Mouse (Mus musculus): Measurements from ENCODE around the gene Lamtor5.

Gene Lamtor5

DNA sequence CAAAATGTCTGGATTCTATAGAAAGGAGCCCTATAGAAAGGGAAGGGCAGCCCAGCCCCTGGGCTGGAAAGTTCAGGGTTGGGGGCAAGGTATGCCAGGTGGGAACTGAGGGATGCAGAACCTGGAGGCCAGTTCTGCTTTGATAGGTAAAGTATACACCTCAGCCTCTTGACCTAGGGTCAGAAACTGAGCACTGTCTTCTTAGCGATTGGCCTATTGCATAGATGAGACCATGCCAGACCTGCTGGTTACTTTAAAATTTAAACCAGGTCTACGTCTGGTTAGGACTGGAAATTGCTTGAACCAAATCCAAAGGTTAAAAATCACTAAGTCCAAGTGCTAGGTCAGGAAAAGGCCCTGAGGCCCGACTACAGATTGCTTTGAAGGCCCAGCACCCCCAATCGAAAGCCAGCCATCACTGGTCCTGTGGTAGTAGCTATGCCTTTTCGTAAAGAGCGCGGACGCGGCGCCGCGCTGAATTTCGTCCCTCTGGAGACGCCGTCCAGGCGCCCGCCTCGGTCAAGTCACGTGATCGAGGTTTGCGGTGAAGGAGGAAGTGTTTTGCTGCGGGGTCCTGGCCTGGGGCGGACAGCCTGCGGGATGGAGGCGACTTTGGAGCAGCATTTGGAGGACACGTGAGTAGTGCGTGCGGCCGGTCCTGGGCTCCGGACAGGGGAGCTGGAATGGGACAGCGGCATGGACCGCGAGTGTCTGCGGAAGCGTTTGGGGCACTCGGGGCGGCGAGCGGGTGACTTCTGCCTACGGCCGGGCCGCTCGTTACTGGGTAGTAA lies at the start of gene Lamtor5:
Gene Lamtor5, plus strand, starts transcription at position 380 of the 791 bp plus-strand sequence.
- DNase-seq (ENCODE audit: low read depth, low spot score): peak; percentile 79

DNA sequence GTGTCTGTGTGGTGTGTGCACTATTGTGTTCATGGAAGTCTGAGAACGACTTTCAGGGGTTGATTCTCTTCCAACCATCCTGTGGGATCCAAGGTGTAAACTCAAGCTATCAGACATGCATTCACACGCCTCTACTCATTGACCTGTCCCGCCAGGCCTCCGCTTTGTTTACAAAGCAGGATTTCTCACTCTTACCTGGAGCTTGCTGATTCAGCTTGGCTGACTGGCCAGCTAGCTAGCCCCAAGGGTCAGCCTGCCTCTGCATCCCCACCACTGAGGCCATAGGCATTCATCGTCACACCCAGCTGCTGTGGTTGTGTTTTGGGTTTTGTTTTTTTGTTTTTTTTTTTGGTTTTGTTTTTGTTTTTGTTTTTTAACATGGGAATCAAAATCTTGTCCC lies 49.4 kb upstream of the Lamtor5 start:
- no peak for DNase-seq (ENCODE audit: low read depth, low spot score)

DNA sequence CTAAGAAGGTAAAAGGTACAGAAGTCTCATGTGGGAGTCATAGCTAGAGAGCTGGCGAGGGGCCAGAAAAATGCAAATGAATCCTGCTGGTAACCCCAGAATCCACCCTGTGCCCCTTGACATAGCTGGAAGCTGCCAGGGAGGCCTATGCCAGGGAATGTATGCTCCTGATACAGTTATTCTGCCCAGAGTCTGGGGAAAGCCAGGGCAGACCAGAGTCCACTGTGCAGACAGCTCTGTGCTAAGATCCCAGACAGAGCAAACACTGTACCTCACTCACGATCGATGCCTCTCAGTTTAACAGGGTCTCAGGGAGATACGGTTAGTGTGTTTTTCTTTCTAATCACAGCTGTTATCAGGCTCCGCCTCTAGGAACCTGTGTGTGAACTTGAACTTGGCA lies 48.8 kb upstream of the Lamtor5 start:
- DNase-seq (ENCODE audit: low read depth, low spot score): no peak

DNA sequence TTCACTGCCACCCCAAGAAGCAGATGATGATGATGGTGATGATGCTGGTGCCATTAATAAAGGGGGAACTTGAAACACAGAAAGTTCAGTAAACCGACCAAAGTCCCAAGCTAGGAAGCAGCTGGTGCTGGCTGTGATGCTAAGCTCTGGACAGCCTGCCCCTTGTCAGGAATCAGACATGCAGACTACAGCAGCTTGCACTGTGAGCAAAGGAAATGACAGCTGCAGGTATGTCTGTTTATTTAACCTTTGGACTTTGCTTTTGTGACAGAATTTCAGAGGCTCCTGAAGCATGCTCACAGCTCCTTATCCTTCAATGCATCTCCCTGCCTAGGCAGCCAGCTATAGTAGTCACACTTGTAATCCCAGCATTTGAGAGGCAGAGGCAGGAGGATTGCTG lies 48.1 kb upstream of the Lamtor5 start, which contains the start of gene A630076J17Rik:
Gene A630076J17Rik, plus strand, starts transcription at position 88 of the 400 bp plus-strand sequence.
- DNase-seq (ENCODE audit: low read depth, low spot score): no peak

DNA sequence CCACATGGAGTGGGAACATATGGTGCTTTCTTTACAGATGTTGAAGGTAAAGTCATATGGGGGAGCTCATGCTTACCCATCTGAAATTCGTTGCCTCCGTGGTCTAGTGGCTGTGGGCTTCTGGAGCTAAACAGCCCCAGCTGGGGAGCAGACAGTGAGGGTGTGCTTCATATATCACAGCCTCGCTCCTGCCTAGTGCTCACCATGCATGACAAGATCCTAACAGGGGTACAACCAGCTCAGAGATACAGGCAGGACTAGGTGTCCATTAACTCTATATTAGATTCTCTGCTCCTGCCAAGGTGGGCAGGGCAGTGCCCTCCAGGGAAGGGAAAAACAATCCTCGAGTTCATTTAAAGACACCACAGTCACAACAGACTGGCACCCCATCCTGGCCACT lies 47.5 kb upstream of the Lamtor5 start:
- no peak for DNase-seq (ENCODE audit: low read depth, low spot score)

DNA sequence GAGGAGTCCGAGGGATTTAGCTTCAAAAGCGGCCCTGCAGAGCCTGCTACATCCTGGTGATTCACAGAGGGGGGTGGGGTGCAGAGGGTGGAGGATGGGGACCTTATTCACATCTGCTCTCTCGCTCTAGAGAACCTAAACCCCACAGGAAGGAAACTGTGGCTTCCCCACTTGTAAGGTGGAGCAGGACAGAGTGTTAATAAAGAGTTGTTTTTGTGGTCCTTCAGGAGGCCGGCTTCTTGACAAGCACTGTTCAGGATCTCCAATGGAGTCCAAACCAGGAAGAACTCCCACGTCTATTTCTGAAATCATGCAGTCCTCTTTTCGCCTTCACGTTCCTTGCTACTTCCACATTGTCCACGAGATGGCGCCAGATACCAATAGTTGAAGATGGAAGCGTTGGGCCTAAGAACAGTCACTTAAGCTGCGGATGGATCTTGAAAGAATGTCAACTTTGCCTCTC lies 45.3 kb upstream of the Lamtor5 start:
- peak; percentile 76 for DNase-seq (ENCODE audit: low read depth, low spot score)

DNA sequence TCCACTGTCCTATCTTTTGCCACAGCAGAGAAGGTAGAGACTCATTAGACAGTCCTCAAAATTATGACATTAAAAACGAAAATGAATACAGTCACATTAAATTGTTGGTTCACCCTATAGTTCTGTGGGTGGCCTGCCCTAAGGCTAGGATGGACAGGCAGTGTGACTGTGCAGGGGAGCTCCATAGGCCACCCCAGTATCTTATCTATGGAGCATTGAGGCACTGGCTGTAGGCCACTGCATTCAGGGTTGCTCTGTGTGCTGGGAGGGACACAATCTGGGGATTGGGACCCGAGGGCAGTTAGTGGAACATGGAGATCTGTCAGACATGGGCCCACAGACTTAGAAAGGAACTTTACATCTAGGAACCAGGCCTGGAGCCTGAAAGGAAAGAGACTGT lies 44.7 kb upstream of the Lamtor5 start:
- DNase-seq (ENCODE audit: low read depth, low spot score): no peak

DNA sequence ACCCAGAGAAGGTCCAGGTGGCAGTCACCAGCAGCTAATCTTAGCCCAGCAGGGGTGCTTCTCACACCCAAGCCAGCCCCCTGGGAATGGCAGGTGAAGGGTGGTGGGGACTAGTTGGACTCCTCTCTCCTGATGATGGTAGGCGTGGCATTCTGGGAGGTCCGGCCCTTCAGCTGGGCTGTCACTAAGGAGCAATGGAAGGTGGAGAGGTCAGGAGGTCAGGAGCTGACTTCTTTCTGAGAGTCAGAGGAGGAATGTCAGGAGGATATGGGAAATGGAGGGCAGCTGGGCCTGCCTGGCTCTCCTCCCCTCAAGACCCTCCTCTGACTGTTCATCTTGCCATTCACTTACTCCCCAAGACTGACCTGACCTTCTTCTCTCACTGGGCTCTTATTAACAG lies 40.6 kb upstream of the Lamtor5 start:
- no peak for DNase-seq (ENCODE audit: low read depth, low spot score)

DNA sequence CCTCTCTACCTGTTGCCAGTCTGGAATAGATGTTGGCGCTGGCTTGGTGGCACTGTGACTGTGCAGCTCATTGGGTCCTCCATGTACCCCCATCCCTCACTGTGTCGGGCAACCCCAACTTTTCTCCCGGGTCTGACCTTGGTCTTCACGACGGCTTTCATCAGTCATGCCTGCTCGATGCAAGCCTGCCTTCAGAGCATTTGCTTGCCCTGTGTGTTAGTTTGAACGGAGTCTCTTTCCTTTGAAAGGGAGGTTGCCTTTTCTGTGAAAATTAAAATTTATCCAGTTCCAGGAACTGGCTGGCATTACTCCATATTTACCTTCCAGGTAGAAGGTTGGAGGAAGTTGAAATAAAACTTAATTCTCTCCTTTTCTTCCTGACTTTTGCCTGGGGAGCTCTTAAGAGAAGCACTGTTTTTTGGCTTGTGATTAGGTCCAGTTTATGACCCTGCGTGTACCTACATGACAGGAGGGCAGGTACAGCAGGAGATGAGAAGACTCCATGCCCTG lies 40.1 kb upstream of the Lamtor5 start:
- DNase-seq (ENCODE audit: low read depth, low spot score): no peak

DNA sequence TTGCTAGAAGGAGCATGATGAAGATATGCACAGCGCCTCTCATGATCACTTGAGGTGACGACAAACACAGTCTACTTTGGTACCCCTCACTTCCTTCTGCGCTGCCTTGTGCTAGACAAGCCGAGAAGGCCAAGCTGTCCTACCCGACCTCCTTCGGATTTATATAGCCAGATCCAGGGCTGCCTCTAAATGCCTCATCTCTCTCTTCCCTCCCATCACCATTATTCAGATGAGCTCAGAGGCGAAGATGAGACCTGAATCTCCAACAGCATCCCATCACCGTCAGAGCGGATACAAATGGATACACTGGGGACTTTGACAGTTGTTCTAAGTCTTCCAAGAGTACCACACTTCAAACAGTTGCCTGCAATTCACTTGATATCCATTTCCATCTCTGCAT lies 39.1 kb upstream of the Lamtor5 start, which contains the start of gene Prok1:
Gene Prok1, minus strand, starts transcription at position 101 of the 400 bp plus-strand sequence.
- no peak for DNase-seq (ENCODE audit: low read depth, low spot score)

DNA sequence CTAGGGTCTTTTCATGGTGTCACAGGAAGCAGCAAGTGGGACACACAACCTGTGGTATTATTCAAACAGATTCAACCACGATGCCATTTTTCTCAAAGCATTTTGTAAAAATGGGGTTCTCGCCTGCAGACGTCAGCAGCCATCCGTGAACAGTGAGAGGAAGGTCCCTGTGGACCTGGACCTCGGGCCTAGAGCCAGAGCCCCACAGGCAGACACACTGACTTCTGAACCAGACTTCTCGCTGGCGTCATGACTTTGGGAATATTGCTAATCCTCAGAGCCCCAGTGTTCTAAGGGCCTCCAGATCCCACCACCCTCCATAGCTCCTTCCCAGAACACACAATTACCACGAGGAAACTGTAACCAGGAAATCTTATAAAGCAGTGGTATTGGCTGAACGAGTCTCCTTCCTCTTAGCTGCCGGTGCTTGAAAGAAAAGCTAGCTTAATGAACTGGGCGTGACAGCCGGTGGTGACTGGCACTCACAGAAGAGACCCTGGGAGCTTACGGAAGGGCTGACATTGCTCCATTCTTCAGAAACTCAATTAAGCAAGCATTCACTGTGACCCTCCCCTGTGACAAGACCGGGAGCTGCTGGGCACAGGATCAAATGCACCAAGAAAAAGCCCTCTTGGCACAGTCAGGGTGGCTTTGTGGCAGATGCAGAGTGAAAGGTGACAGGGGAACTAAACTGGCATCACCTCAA lies 37.1 kb upstream of the Lamtor5 start:
- no peak for DNase-seq (ENCODE audit: low read depth, low spot score)

DNA sequence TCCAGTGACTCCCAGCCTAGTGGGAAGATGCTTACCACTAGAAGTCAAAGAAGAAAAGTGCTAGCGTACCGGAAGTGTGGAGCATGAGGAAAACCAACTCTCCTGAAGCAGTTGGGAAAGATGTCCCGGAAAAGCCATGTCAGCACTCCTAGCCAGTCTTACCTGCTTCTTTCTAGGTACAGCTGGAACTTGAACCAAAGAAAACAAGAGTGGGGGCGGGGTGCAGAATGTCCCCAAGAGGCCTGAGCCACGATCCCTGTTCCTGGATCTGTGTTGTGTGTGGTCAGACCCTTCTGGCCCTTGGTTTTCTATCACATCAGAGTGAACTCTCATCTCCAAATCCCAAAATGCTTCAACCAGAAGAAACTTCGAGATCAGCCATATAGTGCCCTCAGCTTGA lies 31.8 kb upstream of the Lamtor5 start:
- no peak for DNase-seq (ENCODE audit: low read depth, low spot score)

DNA sequence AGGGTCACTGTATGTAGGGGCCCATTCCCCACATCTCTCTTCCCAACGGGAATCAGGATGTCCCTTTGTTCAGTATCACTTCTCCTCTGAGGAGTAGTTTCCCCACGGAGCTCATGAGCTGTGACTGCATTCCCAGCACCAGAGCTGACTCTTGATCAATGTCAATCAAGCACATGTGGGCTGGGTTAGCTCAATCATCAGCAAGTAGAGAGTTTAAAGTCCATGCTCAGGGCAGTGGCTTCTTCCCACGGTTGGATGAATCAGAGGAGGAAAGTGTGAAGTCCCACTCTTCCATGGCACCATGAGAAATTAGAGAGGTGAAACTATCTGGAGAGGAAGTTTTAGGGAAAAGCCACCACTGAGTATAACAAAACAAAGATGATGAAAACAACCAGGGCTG lies 29.6 kb upstream of the Lamtor5 start:
- DNase-seq (ENCODE audit: low read depth, low spot score): no peak

DNA sequence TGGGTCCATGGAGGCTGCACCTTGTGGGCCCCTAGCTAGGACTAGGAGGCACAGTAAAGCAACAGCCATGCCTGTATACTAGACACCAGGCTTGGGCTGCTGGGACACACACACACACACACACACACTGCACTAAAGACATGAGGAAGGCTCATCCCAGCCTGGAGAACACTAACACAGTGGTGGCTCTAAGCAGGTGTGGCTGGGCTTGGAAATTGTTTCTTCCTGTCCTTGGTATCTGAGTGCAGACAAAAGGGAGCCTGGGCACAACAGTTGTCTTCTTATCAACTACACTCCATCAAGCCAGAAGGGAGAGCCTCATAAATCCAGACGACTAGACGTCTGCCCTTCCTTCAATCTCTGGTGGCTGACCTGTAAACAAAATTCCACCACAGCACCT lies 28.3 kb upstream of the Lamtor5 start:
- no peak for DNase-seq (ENCODE audit: low read depth, low spot score)

DNA sequence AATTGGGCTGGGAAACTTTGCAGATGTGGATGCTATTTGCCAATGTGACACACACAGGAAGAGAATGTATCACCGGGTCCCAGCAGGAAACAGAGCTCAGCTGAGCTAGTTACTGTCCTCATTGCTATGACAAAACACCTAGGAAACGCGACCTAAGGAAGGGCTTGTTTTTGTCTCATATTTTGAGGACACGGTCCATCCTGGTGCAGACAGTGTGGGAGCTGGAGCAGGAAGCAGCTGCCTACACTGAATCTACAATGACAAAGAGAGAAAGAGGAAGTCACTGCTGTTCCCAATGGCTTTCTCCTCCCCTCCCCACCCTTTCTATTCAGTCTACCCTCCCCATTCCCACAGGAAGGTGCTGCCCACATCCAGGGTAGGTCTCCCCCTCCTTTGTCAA lies 26.6 kb upstream of the Lamtor5 start:
- DNase-seq (ENCODE audit: low read depth, low spot score): no peak

DNA sequence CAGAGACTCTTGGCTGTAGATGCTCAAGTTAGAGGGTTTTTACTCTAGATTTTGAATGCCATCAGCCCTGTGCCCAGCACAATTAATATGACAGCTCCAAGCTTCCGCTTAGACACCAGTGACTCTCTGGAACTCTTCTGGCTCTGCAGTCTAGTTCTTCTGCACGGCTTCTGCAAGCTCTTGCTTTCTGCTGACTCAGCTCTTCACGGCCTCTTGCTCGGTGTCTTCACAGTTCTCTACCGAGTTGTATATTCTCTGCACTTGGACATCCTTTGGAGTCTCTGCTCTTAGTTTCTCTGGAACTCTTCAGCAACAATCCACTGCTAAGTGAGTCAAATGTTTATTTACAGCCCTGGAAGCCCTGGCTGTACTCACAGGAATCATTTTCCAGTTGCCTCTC lies 24.7 kb upstream of the Lamtor5 start:
- no peak for DNase-seq (ENCODE audit: low read depth, low spot score)

DNA sequence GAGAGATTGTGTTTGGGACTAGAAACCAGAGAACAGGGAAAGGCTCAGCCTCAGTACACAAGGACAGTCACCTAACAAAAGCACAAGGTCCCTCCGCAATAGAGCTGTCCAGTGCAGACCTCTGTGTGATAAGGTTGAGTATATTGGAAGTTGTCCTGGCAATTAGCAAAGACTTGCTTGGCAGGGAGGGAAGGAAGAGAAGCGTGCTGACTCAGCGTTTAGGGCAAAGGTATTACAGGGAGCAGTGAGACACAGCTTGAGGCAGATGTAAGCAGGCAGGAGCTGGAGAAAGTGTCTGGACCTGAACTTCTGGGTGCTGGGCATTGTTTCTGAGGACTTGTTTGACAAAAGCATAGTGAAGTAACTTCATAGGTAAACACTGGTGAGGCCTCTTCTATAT lies 22.7 kb upstream of the Lamtor5 start:
- DNase-seq (ENCODE audit: low read depth, low spot score): no peak

DNA sequence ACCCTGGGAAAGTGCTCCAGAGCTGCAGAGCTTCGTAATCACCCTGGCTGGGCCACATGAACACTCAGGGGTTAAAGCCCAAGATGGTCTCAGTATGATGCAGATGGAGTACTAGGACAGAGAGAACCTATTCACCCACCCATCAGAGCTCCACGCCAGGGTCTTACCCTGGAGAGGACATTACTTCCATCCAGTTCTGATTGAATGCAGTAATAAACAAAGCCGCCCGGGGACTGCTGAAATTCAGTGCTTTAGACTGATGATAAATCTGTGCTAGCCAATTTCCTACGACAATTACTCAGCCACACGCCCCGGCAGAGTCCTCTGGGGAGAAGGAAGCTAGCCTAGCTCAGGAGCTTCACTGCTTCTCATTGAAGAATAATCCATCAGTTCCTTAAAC lies 21.9 kb upstream of the Lamtor5 start:
- DNase-seq (ENCODE audit: low read depth, low spot score): peak; percentile 41

DNA sequence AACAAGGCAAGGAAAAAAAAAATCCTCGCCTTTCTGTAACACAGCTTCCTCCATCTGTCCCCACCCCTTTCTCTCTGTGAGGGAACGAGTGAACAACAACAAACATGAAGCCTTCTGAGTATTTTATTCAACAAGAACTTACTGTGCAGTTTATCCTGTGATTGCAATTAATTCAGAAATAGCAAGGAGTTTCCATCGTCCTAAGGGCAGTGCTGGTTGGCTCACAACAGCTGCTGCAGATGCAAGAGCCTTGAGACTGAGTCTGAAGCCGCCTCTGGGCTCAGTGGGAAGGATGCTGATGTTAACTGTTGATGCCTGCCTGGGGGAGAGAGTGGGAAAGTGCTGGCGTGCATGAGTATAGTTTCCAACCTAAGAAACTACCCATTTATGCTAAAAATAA lies 20.7 kb upstream of the Lamtor5 start:
- DNase-seq (ENCODE audit: low read depth, low spot score): no peak

DNA sequence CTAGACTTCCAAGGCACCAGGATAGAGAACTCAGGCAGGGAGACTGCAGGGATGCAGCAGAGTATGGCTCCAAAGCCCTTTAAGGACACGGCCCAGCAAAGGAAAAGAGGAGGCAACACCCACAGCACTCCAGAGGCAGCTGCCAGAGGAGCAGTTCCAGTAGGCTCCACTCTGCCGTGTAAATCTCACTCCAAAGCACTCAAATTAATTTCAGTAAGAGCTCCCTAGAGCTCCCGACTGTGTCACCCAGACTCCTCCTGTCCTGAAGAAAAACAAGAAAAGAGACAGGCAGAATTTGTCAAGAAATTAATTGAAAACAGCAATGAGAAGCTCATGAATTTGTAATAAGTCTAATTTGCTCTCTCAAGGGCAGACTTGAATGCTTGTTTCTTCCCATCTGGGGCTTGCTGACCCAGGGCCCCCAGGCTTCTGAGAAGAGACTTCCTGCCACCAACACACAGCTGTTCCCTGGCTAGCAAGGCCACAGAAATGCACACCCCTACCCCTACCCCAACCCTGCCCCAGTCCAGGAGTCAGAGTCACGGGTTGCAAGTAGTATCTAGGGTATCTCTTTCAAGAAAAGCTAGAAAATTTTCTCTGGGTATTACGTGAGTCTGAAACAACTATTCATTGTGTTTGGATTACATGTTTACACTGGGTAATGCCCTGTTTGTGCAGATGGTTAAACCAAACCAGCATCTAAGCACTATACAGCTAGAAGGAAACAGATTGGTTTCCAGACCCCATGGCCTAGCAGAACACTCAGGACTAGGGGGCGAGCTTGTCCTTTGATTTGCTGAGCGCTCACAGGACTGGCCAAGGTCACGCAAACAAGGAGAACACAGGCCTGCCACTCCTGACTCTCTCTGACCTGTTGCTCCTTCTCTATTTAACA lies 17.5 kb upstream of the Lamtor5 start:
- DNase-seq (ENCODE audit: low read depth, low spot score): peak; percentile 53

DNA sequence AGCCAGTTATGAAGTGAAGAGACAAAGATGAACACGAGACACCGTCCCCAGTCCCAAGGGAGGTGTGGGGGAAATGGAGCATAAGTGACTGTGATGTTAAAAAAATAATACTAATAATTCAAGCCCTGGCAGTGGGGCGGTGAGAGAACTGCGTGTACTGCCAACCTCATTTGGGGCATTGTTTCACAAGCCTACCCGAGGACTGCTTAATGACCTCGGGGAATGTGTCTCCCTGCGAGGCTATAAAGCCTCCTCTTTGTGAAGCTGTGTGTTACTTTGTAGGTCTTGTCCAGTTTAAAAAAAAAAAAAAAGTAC lies 16.9 kb upstream of the Lamtor5 start:
- DNase-seq (ENCODE audit: low read depth, low spot score): peak; percentile 58

DNA sequence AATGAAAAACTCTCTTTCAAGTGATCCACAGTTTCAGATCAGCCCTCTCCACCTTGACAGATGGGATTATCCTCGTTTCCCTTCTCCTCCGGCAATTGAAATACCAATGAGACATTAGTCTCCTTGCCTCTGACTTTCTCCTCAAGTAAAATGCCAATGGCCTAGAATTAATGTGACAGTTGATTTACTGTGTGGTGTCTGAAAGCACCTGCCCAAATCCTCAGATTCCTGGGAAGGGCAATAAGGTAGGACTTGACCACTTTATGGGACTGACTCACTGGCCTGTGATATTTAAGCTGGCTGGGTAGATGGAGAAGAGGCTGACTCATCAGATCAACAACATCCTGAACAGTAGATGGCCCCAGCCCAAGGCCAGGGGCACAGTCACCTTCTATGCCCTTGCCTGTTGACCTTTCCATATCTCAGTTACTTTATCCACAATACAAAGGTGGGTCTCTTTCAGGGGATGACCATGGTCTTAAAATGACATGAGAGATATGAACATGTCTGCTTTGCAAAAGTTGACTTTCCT lies 11.8 kb upstream of the Lamtor5 start:
- no peak for DNase-seq (ENCODE audit: low read depth, low spot score)
